Mouse (Mus musculus): ENCODE results near the gene Gtf2e1. TPM values are rescaled to one million over a fixed set of nuclear protein-coding genes. Genes with fewer than 3 reads are reported as not detected.

Gtf2e1 gene
- polyA plus RNA-seq, 1 experiment from 2014 or later: 41.5 TPM

- no peak overlapping the region for H3K4me3 ChIP-seq (replicated peaks; ENCODE audit: low read depth, low read length)
- peaks cover 25% of the 10 kb centered on the region for H3K4me1 ChIP-seq (ENCODE audit: control insufficient read depth, insufficient read depth, low read length)
- ATAC-seq (ENCODE audit: low FRiP score, low TSS enrichment): no peak
- H3K36me3 ChIP-seq (ENCODE audit: control insufficient read depth, insufficient read depth, low read length): no peaks in the 10 kb centered on the region
- H3K9ac ChIP-seq (replicated peaks; ENCODE audit: low read length): no peak overlapping the region
- no peak overlapping the region for H3K27ac ChIP-seq (replicated peaks; ENCODE audit: low read depth, low read length)
- H3K27me3 ChIP-seq (ENCODE audit: control insufficient read depth, insufficient read depth, low read length): no peaks in the 10 kb centered on the region
- WGBS: 84% methylated on average over 1 of the region's 1 CpGs
- no peaks in the 10 kb centered on the region for H3K9me3 ChIP-seq (ENCODE audit: control insufficient read depth, low read length)
- no peak for DNase-seq
- no peak overlapping the region for H3K4me2 ChIP-seq (ENCODE audit: low read length)
Observed at GRCm38 (mm10) chr16:37579591-37579990, 40.0 kb upstream of the Gtf2e1 start.

GRCm38 (mm10) chr16:37575325-37575724, 35.7 kb upstream of the Gtf2e1 start:
- 72% methylated on average over 3 of the region's 3 CpGs for WGBS
- Histone ChIP-seq H3K4me2 (ENCODE audit: low read length) (no peak overlapping the region), H3K27ac (replicated peaks; ENCODE audit: low read depth, low read length) (no peak overlapping the region), H3K27me3 (ENCODE audit: control insufficient read depth, insufficient read depth, low read length) (no peaks in the 10 kb centered on the region), H3K4me1 (ENCODE audit: control insufficient read depth, insufficient read depth, low read length) (no peaks in the 10 kb centered on the region), H3K36me3 (ENCODE audit: control insufficient read depth, insufficient read depth, low read length) (no peaks in the 10 kb centered on the region), H3K9ac (replicated peaks; ENCODE audit: low read length) (no peak overlapping the region), H3K9me3 (ENCODE audit: control insufficient read depth, low read length) (no peaks in the 10 kb centered on the region), H3K4me3 (replicated peaks; ENCODE audit: low read depth, low read length) (no peak overlapping the region)
- no peak for ATAC-seq (ENCODE audit: low FRiP score, low TSS enrichment)
- DNase-seq: no peak

- no peak overlapping the region for H3K9ac ChIP-seq (replicated peaks; ENCODE audit: low read length)
- H3K4me3 ChIP-seq (replicated peaks; ENCODE audit: low read depth, low read length): no peak overlapping the region
- H3K27ac ChIP-seq (replicated peaks; ENCODE audit: low read depth, low read length): no peak overlapping the region
- no peak overlapping the region for H3K4me2 ChIP-seq (ENCODE audit: low read length)
- H3K27me3 ChIP-seq (ENCODE audit: control insufficient read depth, insufficient read depth, low read length): no peaks in the 10 kb centered on the region
- 97% methylated on average over 5 of the region's 5 CpGs for WGBS
- DNase-seq (no peak), ATAC-seq (ENCODE audit: low FRiP score, low TSS enrichment) (no peak)
- H3K9me3 ChIP-seq (ENCODE audit: control insufficient read depth, low read length): no peaks in the 10 kb centered on the region
- H3K36me3 ChIP-seq (ENCODE audit: control insufficient read depth, insufficient read depth, low read length): no peaks in the 10 kb centered on the region
- no peaks in the 10 kb centered on the region for H3K4me1 ChIP-seq (ENCODE audit: control insufficient read depth, insufficient read depth, low read length)
Observed at GRCm38 (mm10) chr16:37573061-37573460, 33.5 kb upstream of the Gtf2e1 start.

- no peaks in the 10 kb centered on the region for H3K9me3 ChIP-seq (ENCODE audit: control insufficient read depth, low read length)
Observed at GRCm38 (mm10) chr16:37572117-37572754, 32.6 kb upstream of the Gtf2e1 start.

GRCm38 (mm10) chr16:37571554-37571953, 32.0 kb upstream of the Gtf2e1 start:
- Histone ChIP-seq H3K27me3 (ENCODE audit: control insufficient read depth, insufficient read depth, low read length) (no peaks in the 10 kb centered on the region), H3K9me3 (ENCODE audit: control insufficient read depth, low read length) (no peaks in the 10 kb centered on the region), H3K4me3 (replicated peaks; ENCODE audit: low read depth, low read length) (no peak overlapping the region), H3K9ac (replicated peaks; ENCODE audit: low read length) (no peak overlapping the region), H3K27ac (replicated peaks; ENCODE audit: low read depth, low read length) (0 out of 2 replicates have a peak overlapping the region, but pooled peaks have one; percentile 28), H3K36me3 (ENCODE audit: control insufficient read depth, insufficient read depth, low read length) (no peaks in the 10 kb centered on the region), H3K4me2 (ENCODE audit: low read length) (no peak overlapping the region), H3K4me1 (ENCODE audit: control insufficient read depth, insufficient read depth, low read length) (peaks cover 6% of the 10 kb centered on the region; the same call in 1 of the 2 replicates)
- ATAC-seq (ENCODE audit: low FRiP score, low TSS enrichment): no peak
- 59% methylated on average over 3 of the region's 3 CpGs for WGBS
- DNase-seq: no peak

More at GRCm38 (mm10) chr16:37572117-37572754, 32.6 kb upstream of the Gtf2e1 start:
- ATAC-seq (ENCODE audit: low FRiP score, low TSS enrichment): no peak
- H3K27ac ChIP-seq (replicated peaks; ENCODE audit: low read depth, low read length): 0 out of 2 replicates have a peak overlapping the region, but pooled peaks have one; percentile 8
- 90% methylated on average over 12 of the region's 12 CpGs for WGBS
- no peaks in the 10 kb centered on the region for H3K36me3 ChIP-seq (ENCODE audit: control insufficient read depth, insufficient read depth, low read length)
- no peak for DNase-seq
- no peak overlapping the region for H3K4me2 ChIP-seq (ENCODE audit: low read length)
- 0 out of 2 replicates have a peak, but pooled peaks cover under 1% of the 10 kb centered on the region for H3K4me1 ChIP-seq (ENCODE audit: control insufficient read depth, insufficient read depth, low read length)
- H3K4me3 ChIP-seq (replicated peaks; ENCODE audit: low read depth, low read length): no peak overlapping the region
- H3K27me3 ChIP-seq (ENCODE audit: control insufficient read depth, insufficient read depth, low read length): no peaks in the 10 kb centered on the region
- no peak overlapping the region for H3K9ac ChIP-seq (replicated peaks; ENCODE audit: low read length)

- no peak for ATAC-seq (ENCODE audit: low FRiP score, low TSS enrichment)
- no peak overlapping the region for H3K4me3 ChIP-seq (replicated peaks; ENCODE audit: low read depth, low read length)
- peaks cover 10% of the 10 kb centered on the region; the same call in 1 of the 2 replicates for H3K4me1 ChIP-seq (ENCODE audit: control insufficient read depth, insufficient read depth, low read length)
- no peaks in the 10 kb centered on the region for H3K36me3 ChIP-seq (ENCODE audit: control insufficient read depth, insufficient read depth, low read length)
- H3K4me2 ChIP-seq (ENCODE audit: low read length): no peak overlapping the region
- H3K27ac ChIP-seq (replicated peaks; ENCODE audit: low read depth, low read length): no peak overlapping the region
- no peak for DNase-seq
- WGBS: 64% methylated on average over 12 of the region's 12 CpGs
- no peaks in the 10 kb centered on the region for H3K9me3 ChIP-seq (ENCODE audit: control insufficient read depth, low read length)
- no peak overlapping the region for H3K9ac ChIP-seq (replicated peaks; ENCODE audit: low read length)
- no peaks in the 10 kb centered on the region for H3K27me3 ChIP-seq (ENCODE audit: control insufficient read depth, insufficient read depth, low read length)
Observed at GRCm38 (mm10) chr16:37567113-37568050, 27.8 kb upstream of the Gtf2e1 start.

GRCm38 (mm10) chr16:37566107-37566506, 26.5 kb upstream of the Gtf2e1 start:
- ATAC-seq (ENCODE audit: low FRiP score, low TSS enrichment): no peak
- Histone ChIP-seq H3K27me3 (ENCODE audit: control insufficient read depth, insufficient read depth, low read length) (no peaks in the 10 kb centered on the region), H3K4me3 (replicated peaks; ENCODE audit: low read depth, low read length) (no peak overlapping the region), H3K9ac (replicated peaks; ENCODE audit: low read length) (no peak overlapping the region), H3K4me2 (ENCODE audit: low read length) (no peak overlapping the region), H3K36me3 (ENCODE audit: control insufficient read depth, insufficient read depth, low read length) (no peaks in the 10 kb centered on the region), H3K4me1 (ENCODE audit: control insufficient read depth, insufficient read depth, low read length) (peaks cover 10% of the 10 kb centered on the region; the same call in 1 of the 2 replicates), H3K27ac (replicated peaks; ENCODE audit: low read depth, low read length) (no peak overlapping the region), H3K9me3 (ENCODE audit: control insufficient read depth, low read length) (no peaks in the 10 kb centered on the region)
- DNase-seq: no peak
- WGBS: 41% methylated on average over 6 of the region's 6 CpGs

GRCm38 (mm10) chr16:37565117-37565516, 25.5 kb upstream of the Gtf2e1 start:
- Histone ChIP-seq H3K4me1 (ENCODE audit: control insufficient read depth, insufficient read depth, low read length) (peaks cover 10% of the 10 kb centered on the region; the same call in 1 of the 2 replicates), H3K9me3 (ENCODE audit: control insufficient read depth, low read length) (no peaks in the 10 kb centered on the region), H3K27ac (replicated peaks; ENCODE audit: low read depth, low read length) (no peak overlapping the region), H3K36me3 (ENCODE audit: control insufficient read depth, insufficient read depth, low read length) (no peaks in the 10 kb centered on the region), H3K9ac (replicated peaks; ENCODE audit: low read length) (no peak overlapping the region), H3K4me3 (replicated peaks; ENCODE audit: low read depth, low read length) (no peak overlapping the region), H3K27me3 (ENCODE audit: control insufficient read depth, insufficient read depth, low read length) (no peaks in the 10 kb centered on the region), H3K4me2 (ENCODE audit: low read length) (no peak overlapping the region)
- ATAC-seq (ENCODE audit: low FRiP score, low TSS enrichment): no peak
- DNase-seq: no peak
- 78% methylated on average over 1 of the region's 1 CpGs for WGBS
